Mouse (Mus musculus): ENCODE data around the gene Rimbp3. TPM values are rescaled to one million over a fixed set of nuclear protein-coding genes. Genes with fewer than 3 reads are reported as not detected.

The Rimbp3 gene
- polyA plus RNA-seq, 1 experiment from 2014 or later: 0.57 TPM

DNA sequence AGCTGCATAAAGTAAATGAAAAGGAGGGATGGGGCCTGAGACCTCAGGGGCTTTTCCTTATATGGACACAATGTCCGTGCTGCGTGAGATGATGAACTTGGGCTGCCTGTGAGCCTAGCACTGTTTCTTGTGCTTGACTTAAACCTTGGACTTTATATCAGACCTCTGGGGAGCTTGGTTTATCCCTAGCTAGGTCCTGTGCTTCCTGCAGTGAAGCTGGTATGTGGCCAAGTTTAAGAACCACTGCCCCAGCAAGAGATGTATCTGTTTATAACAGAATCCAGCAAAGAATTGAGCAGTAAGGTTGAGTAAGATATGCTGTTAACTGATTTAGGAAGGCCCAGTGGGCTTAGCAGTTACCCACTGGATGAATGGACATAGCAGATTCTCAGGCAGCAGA, 31.0 kb downstream of the Rimbp3 start:
- Histone ChIP-seq H3K27ac (replicated peaks) (no peak overlapping the region), H3K4me1 (peaks cover 40% of the 10 kb centered on the region), H3K9me3 (replicated peaks) (no peaks in the 10 kb centered on the region), H3K36me3 (no peaks in the 10 kb centered on the region), H3K4me2 (replicated peaks) (no peak overlapping the region), H3K27me3 (no peaks in the 10 kb centered on the region), H3K9ac (no peak overlapping the region), H3K4me3 (replicated peaks) (no peak overlapping the region)
- ATAC-seq (ENCODE audit: insufficient number of reproducible peaks, low FRiP score, low TSS enrichment, low read depth): no peak
- 82% methylated on average over 2 of the region's 2 CpGs for WGBS

DNA sequence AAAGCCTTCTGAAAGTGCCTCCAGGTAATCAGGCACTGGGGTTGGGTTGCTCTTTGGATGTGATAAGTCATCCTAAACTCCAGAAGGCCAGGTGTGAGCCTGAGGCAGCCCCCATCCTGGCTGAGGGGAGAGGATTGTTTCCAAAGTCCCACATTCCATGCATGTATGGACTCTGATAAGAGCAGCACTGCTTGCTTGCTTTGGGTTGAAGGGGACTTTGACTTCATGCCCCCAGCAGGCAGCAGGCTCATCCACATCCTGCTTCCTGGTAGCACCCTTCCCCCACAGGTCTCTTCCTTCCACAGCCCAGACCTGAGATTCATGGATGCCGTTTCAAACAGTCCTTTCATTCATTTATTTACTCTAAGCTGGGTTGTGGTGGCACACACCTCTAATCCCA, 35.3 kb downstream of the Rimbp3 start:
- 50% methylated on average over 1 of the region's 1 CpGs for WGBS
- no peak for ATAC-seq (ENCODE audit: insufficient number of reproducible peaks, low FRiP score, low TSS enrichment, low read depth)
- no peak overlapping the region for H3K9ac ChIP-seq
- H3K4me2 ChIP-seq (replicated peaks): no peak overlapping the region
- H3K4me1 ChIP-seq: peaks cover 26% of the 10 kb centered on the region
- H3K27ac ChIP-seq (replicated peaks): no peak overlapping the region
- no peaks in the 10 kb centered on the region for H3K27me3 ChIP-seq
- H3K4me3 ChIP-seq (replicated peaks): no peak overlapping the region
- H3K9me3 ChIP-seq (replicated peaks): no peaks in the 10 kb centered on the region
- no peaks in the 10 kb centered on the region for H3K36me3 ChIP-seq

GRCm38 (mm10) chr16:17244996-17245395, 36.6 kb downstream of the Rimbp3 start:
- WGBS: 62% methylated on average over 1 of the region's 1 CpGs
- no peak for ATAC-seq (ENCODE audit: insufficient number of reproducible peaks, low FRiP score, low TSS enrichment, low read depth)
- peaks cover 23% of the 10 kb centered on the region for H3K4me1 ChIP-seq
- no peak overlapping the region for H3K4me2 ChIP-seq (replicated peaks)
- H3K9ac ChIP-seq: no peak overlapping the region
- H3K27me3 ChIP-seq: no peaks in the 10 kb centered on the region
- H3K9me3 ChIP-seq (replicated peaks): no peaks in the 10 kb centered on the region
- H3K27ac ChIP-seq (replicated peaks): no peak overlapping the region
- no peak overlapping the region for H3K4me3 ChIP-seq (replicated peaks)
- H3K36me3 ChIP-seq: no peaks in the 10 kb centered on the region

- Histone ChIP-seq H3K4me3 (replicated peaks) (no peak overlapping the region), H3K27me3 (no peaks in the 10 kb centered on the region), H3K36me3 (no peaks in the 10 kb centered on the region), H3K4me2 (replicated peaks) (no peak overlapping the region), H3K27ac (replicated peaks) (no peak overlapping the region), H3K9ac (no peak overlapping the region), H3K9me3 (replicated peaks) (no peaks in the 10 kb centered on the region), H3K4me1 (peaks cover 39% of the 10 kb centered on the region)
- 52% methylated on average over 4 of the region's 4 CpGs for WGBS
- ATAC-seq (ENCODE audit: insufficient number of reproducible peaks, low FRiP score, low TSS enrichment, low read depth): no peak
Observed at GRCm38 (mm10) chr16:17247727-17248126, 39.3 kb downstream of the Rimbp3 start.

GRCm38 (mm10) chr16:17249135-17249534, 40.7 kb downstream of the Rimbp3 start:
- Histone ChIP-seq H3K9me3 (replicated peaks) (no peaks in the 10 kb centered on the region), H3K4me3 (replicated peaks) (no peak overlapping the region), H3K27ac (replicated peaks) (no peak overlapping the region), H3K4me1 (peaks cover 41% of the 10 kb centered on the region), H3K4me2 (replicated peaks) (no peak overlapping the region), H3K9ac (no peak overlapping the region), H3K36me3 (no peaks in the 10 kb centered on the region), H3K27me3 (no peaks in the 10 kb centered on the region)
- WGBS: 53% methylated on average over 6 of the region's 6 CpGs
- no peak for ATAC-seq (ENCODE audit: insufficient number of reproducible peaks, low FRiP score, low TSS enrichment, low read depth)

GRCm38 (mm10) chr16:17251539-17251938, 43.1 kb downstream of the Rimbp3 start:
- H3K9me3 ChIP-seq (replicated peaks): no peaks in the 10 kb centered on the region
- H3K36me3 ChIP-seq: no peaks in the 10 kb centered on the region
- no peak overlapping the region for H3K4me2 ChIP-seq (replicated peaks)
- peaks cover 44% of the 10 kb centered on the region for H3K4me1 ChIP-seq
- no peak overlapping the region for H3K9ac ChIP-seq
- H3K4me3 ChIP-seq (replicated peaks): no peak overlapping the region
- no peak overlapping the region for H3K27ac ChIP-seq (replicated peaks)
- 49% methylated on average over 3 of the region's 3 CpGs for WGBS
- H3K27me3 ChIP-seq: no peaks in the 10 kb centered on the region
- ATAC-seq (ENCODE audit: insufficient number of reproducible peaks, low FRiP score, low TSS enrichment, low read depth): no peak

DNA sequence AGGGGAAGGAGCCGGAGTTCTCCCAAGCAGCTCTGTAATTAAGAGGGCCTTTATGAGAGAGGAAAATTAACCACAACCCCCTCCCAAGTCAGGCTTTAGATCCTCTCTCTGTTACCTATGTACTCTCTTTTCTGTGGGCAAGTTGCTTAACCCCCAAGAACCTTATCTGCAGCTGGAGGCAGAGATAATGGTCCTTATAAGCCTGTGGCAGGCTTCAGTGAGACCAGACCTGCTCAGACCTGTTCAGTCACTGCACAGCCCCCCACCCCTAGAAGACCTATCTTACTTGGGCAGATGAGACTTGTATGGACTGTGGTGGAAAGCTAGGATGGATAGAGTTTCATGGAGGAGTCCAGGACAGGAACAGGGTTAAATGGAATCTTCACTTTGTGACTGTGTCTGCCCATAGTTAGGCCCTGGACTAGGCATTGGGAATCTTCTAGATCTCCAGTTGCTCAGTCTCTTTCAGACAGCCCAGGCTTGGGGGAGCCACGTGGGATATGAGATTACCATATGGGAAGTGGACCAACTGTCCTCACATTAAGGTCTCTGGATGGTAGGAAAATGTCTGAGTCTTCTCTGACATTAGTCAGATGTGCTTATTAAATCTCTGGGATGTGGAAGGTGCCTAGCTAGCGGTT, 43.8 kb downstream of the Rimbp3 start:
- H3K27me3 ChIP-seq: no peaks in the 10 kb centered on the region
- 62% methylated on average over 3 of the region's 3 CpGs for WGBS
- peaks cover 5% of the 10 kb centered on the region; the same call in 1 of the 2 replicates for H3K36me3 ChIP-seq
- H3K4me1 ChIP-seq: peaks cover 43% of the 10 kb centered on the region
- no peak overlapping the region for H3K4me2 ChIP-seq (replicated peaks)
- H3K4me3 ChIP-seq (replicated peaks): no peak overlapping the region
- no peak overlapping the region for H3K27ac ChIP-seq (replicated peaks)
- no peaks in the 10 kb centered on the region for H3K9me3 ChIP-seq (replicated peaks)
- no peak for ATAC-seq (ENCODE audit: insufficient number of reproducible peaks, low FRiP score, low TSS enrichment, low read depth)
- no peak overlapping the region for H3K9ac ChIP-seq

- H3K4me1 ChIP-seq: peaks cover 37% of the 10 kb centered on the region
- no peak overlapping the region for H3K27ac ChIP-seq (replicated peaks)
- no peak overlapping the region for H3K4me2 ChIP-seq (replicated peaks)
- ATAC-seq (ENCODE audit: insufficient number of reproducible peaks, low FRiP score, low TSS enrichment, low read depth): no peak
- no peaks in the 10 kb centered on the region for H3K9me3 ChIP-seq (replicated peaks)
- no peaks in the 10 kb centered on the region for H3K27me3 ChIP-seq
- H3K36me3 ChIP-seq: peaks cover 11% of the 10 kb centered on the region
- no peak overlapping the region for H3K4me3 ChIP-seq (replicated peaks)
- 67% methylated on average over 7 of the region's 7 CpGs for WGBS
- no peak overlapping the region for H3K9ac ChIP-seq
Observed at GRCm38 (mm10) chr16:17252841-17253240, 44.4 kb downstream of the Rimbp3 start.

GRCm38 (mm10) chr16:17254005-17254597, 45.7 kb downstream of the Rimbp3 start:
- WGBS: 44% methylated on average over 4 of the region's 4 CpGs
- Histone ChIP-seq H3K4me2 (replicated peaks) (no peak overlapping the region), H3K9ac (no peak overlapping the region), H3K27me3 (no peaks in the 10 kb centered on the region), H3K36me3 (peaks cover 24% of the 10 kb centered on the region), H3K4me3 (replicated peaks) (no peak overlapping the region), H3K4me1 (peaks cover 36% of the 10 kb centered on the region), H3K27ac (replicated peaks) (no peak overlapping the region), H3K9me3 (replicated peaks) (no peaks in the 10 kb centered on the region)
- no peak for ATAC-seq (ENCODE audit: insufficient number of reproducible peaks, low FRiP score, low TSS enrichment, low read depth)

DNA sequence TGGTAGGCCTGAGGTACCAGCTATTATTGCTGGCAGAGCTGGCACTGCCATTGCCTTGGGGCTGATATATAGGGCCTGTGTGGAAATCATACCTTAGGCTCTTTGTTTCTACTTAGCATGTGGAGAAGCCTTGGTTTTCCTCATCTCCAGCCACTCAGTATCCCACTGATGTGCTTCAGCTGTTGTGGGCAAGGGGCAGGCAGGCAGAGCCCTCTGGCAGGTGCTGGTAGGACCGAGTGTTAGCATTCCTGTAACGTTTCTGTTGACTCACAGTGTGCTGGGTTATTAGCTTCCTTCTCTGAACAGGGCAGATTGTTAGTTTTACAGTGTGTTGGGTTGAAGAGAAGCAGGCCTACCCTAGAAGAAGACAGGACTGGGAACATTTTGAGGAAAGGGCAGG, 46.9 kb downstream of the Rimbp3 start:
- Histone ChIP-seq H3K4me1 (peaks cover 29% of the 10 kb centered on the region), H3K9me3 (replicated peaks) (no peaks in the 10 kb centered on the region), H3K4me3 (replicated peaks) (no peak overlapping the region), H3K27ac (replicated peaks) (no peak overlapping the region), H3K36me3 (peaks cover 31% of the 10 kb centered on the region), H3K4me2 (replicated peaks) (no peak overlapping the region), H3K27me3 (no peaks in the 10 kb centered on the region), H3K9ac (no peak overlapping the region)
- no peak for ATAC-seq (ENCODE audit: insufficient number of reproducible peaks, low FRiP score, low TSS enrichment, low read depth)
- 77% methylated on average over 2 of the region's 2 CpGs for WGBS

DNA sequence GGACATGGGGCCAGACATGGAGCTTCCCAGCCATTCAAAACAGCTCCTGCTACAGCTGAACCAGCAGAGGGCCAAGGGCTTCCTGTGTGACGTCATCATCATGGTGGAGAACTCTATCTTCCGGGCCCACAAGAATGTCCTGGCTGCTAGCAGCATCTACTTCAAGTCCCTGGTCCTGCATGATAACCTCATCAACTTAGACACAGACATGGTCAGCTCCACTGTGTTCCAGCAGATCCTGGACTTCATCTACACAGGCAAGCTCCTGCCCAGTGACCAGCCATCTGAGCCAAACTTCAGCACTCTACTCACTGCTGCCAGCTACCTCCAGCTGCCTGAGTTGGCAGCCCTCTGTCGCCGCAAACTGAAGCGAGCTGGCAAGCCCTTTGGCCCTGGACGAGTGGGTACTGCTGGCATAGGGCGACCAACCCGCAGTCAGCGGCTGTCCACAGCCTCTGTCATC, 49.0 kb downstream of the Rimbp3 start:
- Histone ChIP-seq H3K27me3 (no peaks in the 10 kb centered on the region), H3K27ac (replicated peaks) (no peak overlapping the region), H3K9me3 (replicated peaks) (no peaks in the 10 kb centered on the region), H3K4me3 (replicated peaks) (no peak overlapping the region), H3K4me2 (replicated peaks) (no peak overlapping the region), H3K36me3 (peaks cover 34% of the 10 kb centered on the region), H3K9ac (no peak overlapping the region), H3K4me1 (peaks cover 16% of the 10 kb centered on the region)
- 85% methylated on average over 9 of the region's 9 CpGs for WGBS
- no peak for ATAC-seq (ENCODE audit: insufficient number of reproducible peaks, low FRiP score, low TSS enrichment, low read depth)

GRCm38 (mm10) chr16:17258917-17259316, 50.5 kb downstream of the Rimbp3 start:
- Histone ChIP-seq H3K27ac (replicated peaks) (no peak overlapping the region), H3K4me2 (replicated peaks) (no peak overlapping the region), H3K9me3 (replicated peaks) (no peaks in the 10 kb centered on the region), H3K4me3 (replicated peaks) (no peak overlapping the region), H3K9ac (no peak overlapping the region), H3K27me3 (no peaks in the 10 kb centered on the region), H3K4me1 (peaks cover 4% of the 10 kb centered on the region), H3K36me3 (peaks cover 35% of the 10 kb centered on the region)
- ATAC-seq (ENCODE audit: insufficient number of reproducible peaks, low FRiP score, low TSS enrichment, low read depth): no peak
- 90% methylated on average over 12 of the region's 12 CpGs for WGBS
